Mouse (Mus musculus): ENCODE measurements at regions not wholly inside any gene's neighbourhood (a gene's known extent, or its start where the extent isn't known, plus 50 kb on each side); places are given as distances from the start of the nearest gene placed in this dataset.

DNA sequence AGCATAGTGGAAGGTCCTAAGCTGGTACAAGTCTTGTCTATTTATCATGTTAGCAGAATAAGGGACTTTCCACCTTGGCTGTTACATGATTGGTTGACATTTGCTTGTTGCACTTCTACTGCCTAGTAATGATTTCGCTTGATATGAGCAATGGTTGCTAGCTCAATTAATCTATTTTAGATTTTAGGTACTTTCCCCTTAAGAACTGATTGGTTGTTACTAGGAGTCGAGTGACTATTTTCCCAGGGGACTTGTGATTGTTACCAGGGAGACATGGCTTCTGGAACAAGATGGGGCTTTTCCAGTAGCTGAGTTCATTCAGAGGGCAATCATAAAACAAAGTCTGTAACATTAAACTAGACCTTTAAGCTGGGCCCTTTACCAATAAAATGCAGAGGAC, 100.9 kb downstream of the Nup35 start:
- intact Hi-C loops (cut with DNase I), result no loop called here
- peak; percentile 49 to 51 for DNase-seq

DNA sequence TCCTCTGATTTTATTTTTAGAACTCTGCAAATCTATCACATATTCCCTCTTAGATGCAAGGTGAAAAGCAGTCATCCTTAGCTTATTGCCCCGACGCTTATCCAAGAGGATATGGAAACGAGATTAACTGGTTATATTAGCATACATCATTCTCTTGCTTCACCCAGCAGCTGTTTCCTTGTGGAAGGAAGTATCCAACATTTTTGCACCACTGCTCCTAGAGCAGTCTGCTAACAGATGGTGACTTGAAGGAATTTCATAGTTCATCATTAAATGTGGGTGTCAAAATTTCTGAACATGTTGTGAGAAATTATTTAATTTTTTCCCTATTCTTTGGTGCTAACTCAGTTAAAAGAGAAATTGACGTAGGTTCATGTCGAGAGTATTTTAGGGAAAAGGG, 107.0 kb downstream of the Nup35 start:
- intact Hi-C loops (cut with DNase I), result no loop called here
- DNase-seq, result no peak

DNA sequence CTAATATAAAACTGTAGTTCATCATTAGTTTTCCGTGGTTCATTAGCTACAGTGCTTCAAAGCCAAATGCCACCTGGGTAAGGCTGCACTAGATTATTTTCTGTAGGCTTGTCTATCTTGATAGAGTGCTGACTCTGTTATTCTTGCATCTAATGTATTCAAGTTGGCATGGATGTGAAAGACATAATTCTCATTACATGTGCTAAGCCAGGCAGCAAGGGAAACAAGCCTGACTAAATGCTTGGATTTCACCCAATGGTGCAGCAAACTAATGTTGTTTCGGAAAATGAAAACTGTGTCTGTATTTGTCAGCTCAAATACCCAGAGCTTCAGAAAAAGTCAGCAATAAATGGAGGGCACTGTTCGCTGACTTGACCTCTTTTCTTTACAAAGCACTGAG, 114.3 kb downstream of the Nup35 start:
- DNase-seq, result no peak
- intact Hi-C loops (cut with DNase I), result no loop called here

GRCm38 (mm10) chr2:80746737-80747136, 129.7 kb downstream of the Nup35 start:
- intact Hi-C loops (cut with DNase I), result no loop called here
- DNase-seq, result no peak

- peak; percentile 36 to 64 for DNase-seq
- intact Hi-C loops (cut with DNase I), result loop anchor here (1.0 to 10.0 kb wide), 2 partner anchors 566 to 1203 kb away; no protein-coding TSS in a partner anchor
These were observed 145.1 kb downstream of the Nup35 start for GRCm38 (mm10) chr2:80762013-80762612.

DNA sequence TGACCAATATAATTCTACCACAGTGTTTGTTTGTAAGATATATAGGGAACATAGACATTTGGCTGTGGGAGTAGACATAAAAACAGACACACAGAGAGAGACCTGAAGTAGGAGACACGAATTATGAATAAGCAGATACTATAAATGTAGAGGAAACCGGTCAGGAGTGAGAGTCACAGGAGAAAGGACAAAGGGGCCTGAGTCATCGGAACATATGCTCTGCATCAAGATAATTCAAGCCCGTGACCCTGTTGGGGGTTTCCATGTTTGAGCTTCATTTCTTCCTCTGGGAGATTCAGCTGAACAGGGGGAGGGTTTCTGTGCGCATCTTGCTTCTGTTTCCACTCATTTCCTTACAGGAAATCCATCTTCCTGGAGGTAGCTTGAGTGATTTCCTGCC, 154.1 kb downstream of the Nup35 start:
- DNase-seq, result peak; percentile 6 to 10
- intact Hi-C loops (cut with DNase I), result no loop called here

DNA sequence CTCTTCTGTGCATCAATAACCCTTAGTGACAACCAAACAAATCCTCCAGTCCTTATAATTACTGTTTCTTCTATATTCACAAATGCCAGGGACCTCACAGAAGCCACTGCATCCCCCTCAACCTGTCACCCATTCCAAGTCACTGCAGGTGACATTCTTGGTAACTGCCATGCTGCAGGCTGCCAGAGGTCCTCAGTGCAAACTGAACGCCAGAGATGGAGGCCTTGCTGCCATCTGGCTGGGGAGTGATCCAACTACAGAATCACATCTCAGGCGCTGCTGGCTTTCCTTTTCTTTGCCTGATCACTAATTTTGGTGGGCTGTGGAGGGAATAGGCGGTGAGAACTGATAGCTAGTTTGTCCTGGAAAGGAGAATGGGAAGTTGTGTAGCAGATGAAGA, 155.4 kb downstream of the Nup35 start:
- intact Hi-C loops (cut with DNase I), result no loop called here
- DNase-seq, result no peak

GRCm38 (mm10) chr2:80786370-80786769, 169.3 kb downstream of the Nup35 start:
- no peak for DNase-seq
- intact Hi-C loops (cut with DNase I), result no loop called here

- intact Hi-C loops (cut with DNase I), result no loop called here
- DNase-seq, result no peak
These were observed 176.5 kb downstream of the Nup35 start for GRCm38 (mm10) chr2:80793345-80794147.

DNA sequence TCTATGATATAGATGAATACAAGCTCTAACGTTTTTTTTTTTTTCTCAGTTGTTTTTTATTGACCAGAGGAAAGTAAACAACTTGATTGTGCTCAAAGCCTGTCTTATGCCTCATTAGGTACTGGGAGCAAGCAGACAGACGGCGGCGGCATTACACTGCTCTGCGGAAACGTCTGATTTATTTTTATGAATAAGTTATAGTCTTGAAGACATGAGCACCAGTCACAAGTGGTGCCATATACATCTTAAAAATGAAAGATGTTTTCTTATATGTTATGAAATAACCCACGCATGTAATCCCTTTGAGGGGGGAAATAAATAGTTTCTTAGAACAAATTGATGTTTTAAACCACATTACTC, 177.1 kb downstream of the Nup35 start:
- DNase-seq, result no peak
- intact Hi-C loops (cut with DNase I), result no loop called here

DNA sequence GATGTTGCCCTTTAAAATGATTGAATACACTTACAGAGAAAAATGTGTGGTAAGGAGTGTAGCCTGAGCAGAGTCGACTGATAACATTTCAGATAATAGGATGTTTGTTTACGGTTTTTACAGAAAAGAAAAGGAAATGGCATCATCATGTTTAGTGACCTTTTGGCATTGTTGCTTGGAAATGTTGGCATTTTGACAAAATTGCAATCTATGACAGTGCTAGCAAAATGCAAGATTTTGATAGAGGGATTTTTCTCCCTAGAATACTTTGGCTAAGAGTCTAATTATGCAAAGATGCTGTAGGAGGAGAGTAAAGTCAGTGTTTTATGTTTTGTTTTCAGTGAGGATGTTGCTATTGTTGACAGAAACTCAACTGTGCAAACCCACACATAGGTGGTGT, 202.2 kb downstream of the Nup35 start:
- DNase-seq, result no peak
- intact Hi-C loops (cut with DNase I), result no loop called here

DNA sequence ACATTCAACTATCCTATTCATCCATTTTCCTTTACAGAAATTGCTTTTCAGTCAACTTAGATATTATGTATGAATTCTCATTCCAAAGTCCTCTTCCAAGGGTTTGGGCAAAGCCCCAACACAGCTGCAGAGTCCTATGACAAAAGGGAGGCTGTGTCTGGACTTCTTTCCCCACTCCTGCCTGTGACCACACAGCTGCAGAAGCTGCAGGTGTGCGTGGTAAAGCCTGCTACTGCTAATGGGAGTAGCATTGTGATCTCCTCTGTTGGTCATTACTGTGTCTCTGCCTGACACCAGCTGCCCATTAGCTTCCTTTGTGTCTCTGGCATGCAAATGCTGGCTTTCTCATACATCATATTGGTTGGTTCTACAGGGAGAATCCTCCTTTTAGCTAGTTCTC, 234.0 kb downstream of the Nup35 start:
- intact Hi-C loops (cut with DNase I), result no loop called here
- no peak for DNase-seq

DNA sequence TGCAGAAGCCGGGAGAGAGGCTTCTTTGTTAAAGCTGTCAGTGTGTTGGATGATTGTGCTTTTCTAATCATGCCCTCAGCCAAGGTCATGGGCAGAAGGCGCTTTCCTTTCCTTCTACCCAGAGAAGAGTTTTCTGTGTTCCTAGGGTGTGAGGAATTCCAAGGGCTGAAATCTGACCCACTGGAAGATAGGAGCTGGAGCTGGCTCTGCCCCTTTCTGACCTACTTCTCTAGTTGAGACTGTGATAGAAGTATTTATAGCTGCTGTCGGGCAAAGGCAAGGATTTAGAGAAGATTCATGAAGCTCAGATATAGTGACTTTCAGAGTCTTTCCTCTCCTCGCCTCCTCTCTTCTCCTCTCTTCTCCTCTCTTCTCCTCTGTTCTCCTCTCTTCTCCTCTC, 238.2 kb downstream of the Nup35 start:
- intact Hi-C loops (cut with DNase I), result loop anchor here (5.0 kb wide), 1 partner anchor 357 kb away; no protein-coding TSS in a partner anchor
- peak; percentile 15 to 24 for DNase-seq

- no peak for DNase-seq
- intact Hi-C loops (cut with DNase I), result no loop called here
These were observed 253.0 kb downstream of the Nup35 start for GRCm38 (mm10) chr2:80870046-80870445.

- intact Hi-C loops (cut with DNase I), result no loop called here
- DNase-seq, result no peak
These were observed 253.4 kb downstream of the Nup35 start for GRCm38 (mm10) chr2:80870458-80870857.

- intact Hi-C loops (cut with DNase I), result no loop called here
- DNase-seq, result no peak
These were observed 254.3 kb downstream of the Nup35 start for GRCm38 (mm10) chr2:80871356-80871755.

- DNase-seq, result no peak
- intact Hi-C loops (cut with DNase I), result no loop called here
These were observed 261.4 kb downstream of the Nup35 start for GRCm38 (mm10) chr2:80878437-80878836.

DNA sequence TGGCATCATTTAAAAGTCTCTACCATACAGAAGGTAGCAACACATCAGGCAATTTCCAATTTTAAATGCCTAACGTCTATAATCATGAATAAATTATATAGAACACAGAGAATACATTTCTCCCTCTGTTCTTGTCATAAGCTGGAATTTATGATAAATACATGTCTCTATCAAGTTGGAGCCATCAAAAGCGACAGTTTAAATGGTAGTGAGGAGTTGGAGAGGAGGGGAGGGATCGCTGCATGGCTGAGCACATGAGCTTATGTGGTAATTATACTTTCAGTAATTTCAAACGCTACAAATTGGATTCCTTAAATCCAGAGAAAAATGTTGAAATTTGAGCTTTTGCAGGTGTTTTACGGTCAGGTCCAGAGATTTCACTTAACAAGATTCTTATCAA, 267.2 kb downstream of the Nup35 start:
- intact Hi-C loops (cut with DNase I), result no loop called here

GRCm38 (mm10) chr2:80902050-80902449, 285.0 kb downstream of the Nup35 start:
- DNase-seq, result no peak
- intact Hi-C loops (cut with DNase I), result no loop called here

More for the DNA sequence above, 267.2 kb downstream of the Nup35 start:
- no peak for DNase-seq

DNA sequence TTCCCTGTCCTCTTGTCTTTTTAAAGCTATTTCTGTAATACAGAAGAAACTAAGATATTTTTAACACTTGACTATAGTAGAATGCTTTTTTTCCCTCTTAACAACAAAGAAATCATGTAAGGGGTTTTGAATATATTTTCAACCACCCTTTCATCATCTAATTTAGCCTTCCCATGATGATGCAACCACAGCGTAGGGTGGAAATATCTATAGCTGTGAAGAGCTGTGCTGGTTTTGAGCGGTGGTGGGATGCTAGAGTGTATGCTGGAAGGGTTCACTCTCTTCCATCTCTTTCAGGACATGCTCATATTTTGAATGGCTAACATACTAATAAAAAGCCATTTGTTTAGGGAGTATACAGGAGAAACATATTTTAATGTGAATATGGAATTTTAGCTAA, 296.4 kb downstream of the Nup35 start:
- DNase-seq, result no peak
- intact Hi-C loops (cut with DNase I), result no loop called here

GRCm38 (mm10) chr2:80945521-80945920, 328.5 kb downstream of the Nup35 start:
- no peak for DNase-seq
- intact Hi-C loops (cut with DNase I), result no loop called here

GRCm38 (mm10) chr2:80966766-80967165, 349.7 kb downstream of the Nup35 start:
- no peak for DNase-seq
- intact Hi-C loops (cut with DNase I), result no loop called here
